Mouse (Mus musculus) neural tube, embryonic 13.5 days (tissue): Measurements from ENCODE around the gene Klf7. TPM values are rescaled to one million over a fixed set of nuclear protein-coding genes. Genes with fewer than 3 reads are reported as not detected.

Source experiments
- ATAC-seq: fragments of 200-750 bp; cut with Nextera tagmentation; 2 replicates; pipeline ENCODE4 v1.8.0; 2017; ENCODE audit warnings: low read depth, mild to moderate bottlenecking, moderate TSS enrichment, moderate library complexity
- H3K27ac ChIP-seq: fragments of 300-500 bp; sonication (generic); replicated peaks from 2 replicates; pipeline ENCODE4 v1.5.1; 2015; ENCODE audit warnings: moderate library complexity, mild to moderate bottlenecking, inconsistent platforms
- H3K27me3 ChIP-seq: fragments of 300-500 bp; sonication (generic); 2 replicates; pipeline ENCODE4 v1.6.1; 2015; ENCODE audit warnings: mild to moderate bottlenecking, inconsistent platforms
- H3K36me3 ChIP-seq: fragments of 300-500 bp; sonication (generic); 2 replicates; pipeline ENCODE4 v1.6.1; 2015; ENCODE audit warnings: mild to moderate bottlenecking, inconsistent platforms
- H3K4me1 ChIP-seq: fragments of 300-500 bp; sonication (generic); replicated peaks from 2 replicates; pipeline ENCODE4 v1.6.1; 2015; ENCODE audit warnings: inconsistent platforms
- H3K4me2 ChIP-seq: fragments of 300-500 bp; sonication (generic); 2 replicates; pipeline ENCODE4 v1.6.1; 2015; ENCODE audit warnings: inconsistent platforms, mild to moderate bottlenecking, moderate library complexity
- H3K4me3 ChIP-seq: fragments of 300-500 bp; sonication (generic); 2 replicates; pipeline ENCODE4 v1.5.1; 2015; ENCODE audit warnings: mild to moderate bottlenecking, inconsistent platforms
- H3K9ac ChIP-seq: fragments of 300-500 bp; sonication (generic); 2 replicates; pipeline ENCODE4 v1.6.1; 2015; ENCODE audit warnings: moderate library complexity, mild to moderate bottlenecking, inconsistent platforms
- H3K9me3 ChIP-seq: fragments of 300-500 bp; sonication (generic); 2 replicates; pipeline ENCODE4 v1.6.1; 2016; ENCODE audit warnings: inconsistent platforms
- WGBS: fragments of 180-500 bp; shearing (Covaris S2); methylation state at CpG from one replicate; pipeline ENCODE4 v1.1.7; 2015; 5-methylcytosine and 5-hydroxymethylcytosine counted together
- polyA plus RNA-seq: library from polyadenylated mRNA; unstranded; fragments of >200 nt; fragmentation: Nextera tagmentation; extraction: Ambion mirVana; gene quantifications from 2 replicates; pipeline ENCODE4 v1.2.1, GENCODE M21; 2015

Gene Klf7
- polyA plus RNA-seq, 1 experiment from 2014 or later, result 86.4 TPM

- Histone ChIP-seq H3K9me3 (no peaks in the 10 kb centered on the region), H3K4me2 (no peak overlapping the region), H3K4me1 (peaks cover 9% of the 10 kb centered on the region), H3K27ac (no peak overlapping the region), H3K36me3 (no peaks in the 10 kb centered on the region), H3K4me3 (no peak overlapping the region), H3K9ac (no peak overlapping the region), H3K27me3 (no peaks in the 10 kb centered on the region)
- ATAC-seq, result no peak
- WGBS, result 36% methylated on average over 9 of the region's 9 CpGs
Observed at GRCm38 (mm10) chr1:64003525-64004291, 118.4 kb downstream of the Klf7 start.

DNA sequence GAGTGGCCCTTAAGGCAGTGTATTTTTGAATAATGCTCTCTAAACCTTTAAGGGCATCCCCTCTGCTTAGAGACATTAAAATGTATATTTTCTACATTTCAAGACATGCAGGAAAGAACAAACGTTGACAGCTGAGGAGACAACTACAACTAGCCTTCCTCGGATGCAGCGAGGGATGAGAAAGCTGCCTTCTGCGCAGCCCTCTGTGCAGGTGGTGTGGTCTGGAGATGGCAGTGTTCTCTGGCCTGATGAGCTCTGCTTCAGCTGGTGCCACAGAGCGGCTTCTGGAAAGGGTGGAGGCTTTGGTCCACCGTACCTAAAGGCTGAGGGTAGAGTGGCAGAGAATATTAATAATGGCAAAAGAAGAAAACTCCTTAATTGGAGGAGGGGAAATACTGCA, 120.0 kb downstream of the Klf7 start:
- H3K4me2 ChIP-seq, result no peak overlapping the region
- no peaks in the 10 kb centered on the region for H3K9me3 ChIP-seq
- H3K27ac ChIP-seq, result no peak overlapping the region
- no peaks in the 10 kb centered on the region for H3K27me3 ChIP-seq
- H3K4me1 ChIP-seq, result no peaks in the 10 kb centered on the region
- H3K4me3 ChIP-seq, result no peak overlapping the region
- WGBS, result 95% methylated on average over 6 of the region's 6 CpGs
- no peak overlapping the region for H3K9ac ChIP-seq
- no peak for ATAC-seq
- no peaks in the 10 kb centered on the region for H3K36me3 ChIP-seq

- Histone ChIP-seq H3K36me3 (no peaks in the 10 kb centered on the region), H3K27ac (no peak overlapping the region), H3K9ac (no peak overlapping the region), H3K27me3 (no peaks in the 10 kb centered on the region), H3K9me3 (no peaks in the 10 kb centered on the region), H3K4me2 (no peak overlapping the region), H3K4me3 (no peak overlapping the region), H3K4me1 (peaks cover 3% of the 10 kb centered on the region; the same call in 1 of the 2 replicates)
- ATAC-seq, result no peak
- WGBS, result 93% methylated on average over 2 of the region's 2 CpGs
Observed at GRCm38 (mm10) chr1:64000597-64000996, 121.5 kb downstream of the Klf7 start.

GRCm38 (mm10) chr1:63999481-63999880, 122.6 kb downstream of the Klf7 start:
- Histone ChIP-seq H3K27me3 (no peaks in the 10 kb centered on the region), H3K27ac (no peak overlapping the region), H3K9me3 (no peaks in the 10 kb centered on the region), H3K4me3 (no peak overlapping the region), H3K4me1 (peaks cover 14% of the 10 kb centered on the region), H3K36me3 (no peaks in the 10 kb centered on the region), H3K4me2 (no peak overlapping the region), H3K9ac (no peak overlapping the region)
- ATAC-seq, result no peak
- 85% methylated on average over 8 of the region's 8 CpGs for WGBS

DNA sequence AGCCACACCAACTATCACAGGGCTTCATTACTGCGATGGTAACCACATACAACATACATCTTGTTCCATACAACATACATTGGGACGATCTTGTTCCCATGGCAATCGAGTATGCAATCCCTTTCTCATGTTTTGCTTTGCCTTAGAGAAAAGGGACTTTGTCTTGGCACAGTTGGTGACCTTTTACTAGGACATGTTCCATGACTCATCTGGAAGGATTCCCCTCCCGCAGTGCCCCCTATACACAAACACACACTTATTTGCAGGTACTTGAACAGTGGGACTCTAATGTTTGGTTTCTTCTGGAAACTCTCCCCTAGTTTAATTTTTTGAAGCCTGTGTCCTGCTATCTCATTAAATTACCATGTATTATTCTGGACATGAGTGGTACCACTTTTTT, 123.2 kb downstream of the Klf7 start:
- no peaks in the 10 kb centered on the region for H3K27me3 ChIP-seq
- no peaks in the 10 kb centered on the region for H3K36me3 ChIP-seq
- no peak for ATAC-seq
- no peak overlapping the region for H3K4me3 ChIP-seq
- H3K9me3 ChIP-seq, result no peaks in the 10 kb centered on the region
- no peak overlapping the region for H3K27ac ChIP-seq
- no peak overlapping the region for H3K4me2 ChIP-seq
- H3K9ac ChIP-seq, result no peak overlapping the region
- WGBS, result 78% methylated on average over 4 of the region's 4 CpGs
- H3K4me1 ChIP-seq, result peaks cover 20% of the 10 kb centered on the region

- Histone ChIP-seq H3K27me3 (no peaks in the 10 kb centered on the region), H3K4me2 (no peak overlapping the region), H3K36me3 (no peaks in the 10 kb centered on the region), H3K4me3 (no peak overlapping the region), H3K9me3 (no peaks in the 10 kb centered on the region), H3K9ac (no peak overlapping the region), H3K4me1 (peaks cover 28% of the 10 kb centered on the region), H3K27ac (no peak overlapping the region)
- 81% methylated on average over 2 of the region's 2 CpGs for WGBS
- ATAC-seq, result no peak
Observed at GRCm38 (mm10) chr1:63998139-63998538, 123.9 kb downstream of the Klf7 start.

DNA sequence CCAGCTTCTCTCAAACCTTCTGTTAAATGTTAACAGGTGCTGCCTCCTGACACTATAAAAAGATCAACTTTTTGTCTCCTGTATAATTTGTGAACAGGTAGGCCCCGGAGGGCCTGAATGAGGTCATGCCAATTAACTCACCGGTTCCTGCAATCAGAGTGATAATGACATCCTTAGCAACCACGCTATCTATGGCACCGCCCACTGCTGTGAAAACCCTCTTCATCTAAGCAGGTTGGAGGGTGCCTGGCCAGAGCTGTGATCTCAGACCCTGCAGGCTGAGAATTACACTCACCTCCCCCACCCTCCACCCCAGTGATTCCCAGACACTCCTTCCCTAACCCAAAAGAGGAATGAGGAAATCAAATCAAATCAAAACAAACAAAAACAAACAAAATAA, 126.3 kb downstream of the Klf7 start:
- Histone ChIP-seq H3K4me2 (no peak overlapping the region), H3K4me3 (no peak overlapping the region), H3K9me3 (no peaks in the 10 kb centered on the region), H3K9ac (no peak overlapping the region), H3K36me3 (no peaks in the 10 kb centered on the region), H3K27ac (0 out of 2 replicates have a peak overlapping the region, but pooled peaks have one; percentile 75), H3K4me1 (peaks cover 28% of the 10 kb centered on the region), H3K27me3 (no peaks in the 10 kb centered on the region)
- ATAC-seq, result peak; percentile 57; the same call in 1 of the 2 replicates
- WGBS, result 25% methylated on average over 4 of the region's 4 CpGs

DNA sequence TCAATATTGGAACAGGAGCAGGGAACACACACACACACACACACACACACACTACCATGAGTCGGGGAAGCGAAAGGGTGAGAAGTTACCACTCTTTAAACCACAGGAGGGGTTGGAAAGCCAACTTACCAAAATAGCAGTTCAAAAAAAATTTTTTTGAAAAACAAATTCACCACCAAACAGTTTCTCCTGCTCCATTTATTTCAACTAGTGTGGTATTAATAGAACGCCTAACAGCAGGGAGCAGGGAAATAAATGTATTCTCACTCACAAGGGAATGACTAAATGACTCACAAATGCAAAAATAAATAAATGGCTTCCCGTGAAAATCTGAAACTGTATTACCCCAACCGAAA, 127.0 kb downstream of the Klf7 start:
- H3K27me3 ChIP-seq, result no peaks in the 10 kb centered on the region
- no peaks in the 10 kb centered on the region for H3K36me3 ChIP-seq
- H3K4me3 ChIP-seq, result no peak overlapping the region
- H3K4me1 ChIP-seq, result peaks cover 28% of the 10 kb centered on the region
- H3K27ac ChIP-seq, result peak overlapping the region; percentile 75
- peak overlapping the region; percentile 38 for H3K4me2 ChIP-seq
- no peak for ATAC-seq
- no peaks in the 10 kb centered on the region for H3K9me3 ChIP-seq
- WGBS, result 39% methylated on average over 5 of the region's 5 CpGs
- H3K9ac ChIP-seq, result no peak overlapping the region

- Histone ChIP-seq H3K27ac (peak overlapping the region; percentile 75), H3K4me2 (peak overlapping the region; percentile 38), H3K36me3 (no peaks in the 10 kb centered on the region), H3K4me1 (peaks cover 28% of the 10 kb centered on the region), H3K4me3 (no peak overlapping the region), H3K27me3 (no peaks in the 10 kb centered on the region), H3K9ac (peak overlapping the region; percentile 4; the same call in 1 of the 2 replicates), H3K9me3 (no peaks in the 10 kb centered on the region)
- peak; percentile 84 for ATAC-seq
- 8% methylated on average over 19 of the region's 19 CpGs for WGBS
Observed at GRCm38 (mm10) chr1:63994248-63995136, 127.6 kb downstream of the Klf7 start.

DNA sequence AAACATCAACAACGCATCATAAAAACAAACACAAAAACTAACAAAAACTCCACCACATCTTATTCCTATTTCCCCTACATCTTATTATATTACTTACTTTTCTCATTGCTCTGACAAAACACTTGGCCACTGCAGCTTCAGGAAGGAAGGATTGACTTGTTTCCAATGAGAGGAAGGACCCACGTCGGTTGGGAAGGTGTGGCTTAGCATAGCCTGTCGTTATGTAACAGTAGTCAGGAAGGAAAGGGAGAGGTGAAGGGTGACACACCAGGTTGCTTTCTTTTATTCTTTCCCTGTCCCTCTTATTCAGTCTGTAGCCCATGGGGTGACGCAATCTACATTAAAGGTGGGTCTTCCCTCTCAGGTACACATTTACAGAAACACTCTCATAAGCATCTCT, 129.6 kb downstream of the Klf7 start:
- Histone ChIP-seq H3K4me1 (peaks cover 33% of the 10 kb centered on the region), H3K27ac (no peak overlapping the region), H3K27me3 (no peaks in the 10 kb centered on the region), H3K9ac (no peak overlapping the region), H3K36me3 (no peaks in the 10 kb centered on the region), H3K4me3 (no peak overlapping the region), H3K4me2 (no peak overlapping the region), H3K9me3 (no peaks in the 10 kb centered on the region)
- ATAC-seq, result no peak
- 84% methylated on average over 5 of the region's 5 CpGs for WGBS

GRCm38 (mm10) chr1:63990416-63990815, 131.7 kb downstream of the Klf7 start:
- WGBS, result 95% methylated on average over 6 of the region's 6 CpGs
- ATAC-seq, result no peak
- no peak overlapping the region for H3K4me3 ChIP-seq
- H3K9me3 ChIP-seq, result no peaks in the 10 kb centered on the region
- peaks cover 32% of the 10 kb centered on the region for H3K4me1 ChIP-seq
- H3K36me3 ChIP-seq, result no peaks in the 10 kb centered on the region
- H3K4me2 ChIP-seq, result no peak overlapping the region
- H3K9ac ChIP-seq, result no peak overlapping the region
- H3K27ac ChIP-seq, result no peak overlapping the region
- no peaks in the 10 kb centered on the region for H3K27me3 ChIP-seq

DNA sequence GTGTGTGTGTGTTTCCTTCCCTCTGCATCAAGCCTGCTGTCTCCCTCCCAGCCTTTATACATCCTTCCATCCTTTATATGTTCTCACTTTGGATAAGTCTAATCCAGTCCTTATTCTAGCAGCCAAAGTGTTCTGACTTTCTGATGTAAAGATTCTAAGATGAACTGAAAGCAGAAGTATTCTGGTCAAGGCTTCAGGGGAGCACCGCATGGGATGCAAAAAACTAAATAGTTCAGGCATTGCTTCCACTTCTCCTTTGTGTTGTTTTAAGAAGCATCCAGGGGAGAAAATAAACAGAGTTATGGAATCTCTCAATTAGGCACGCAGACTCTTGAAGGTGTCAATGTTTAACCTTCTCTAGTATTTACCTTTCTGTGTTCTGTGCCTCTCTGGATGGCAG, 141.3 kb downstream of the Klf7 start:
- Histone ChIP-seq H3K9ac (no peak overlapping the region), H3K4me3 (no peak overlapping the region), H3K27ac (no peak overlapping the region), H3K4me1 (peaks cover 20% of the 10 kb centered on the region), H3K9me3 (no peaks in the 10 kb centered on the region), H3K4me2 (no peak overlapping the region), H3K36me3 (no peaks in the 10 kb centered on the region), H3K27me3 (0 out of 2 replicates have a peak, but pooled peaks cover 5% of the 10 kb centered on the region)
- 64% methylated on average over 2 of the region's 2 CpGs for WGBS
- ATAC-seq, result no peak
